Mouse (Mus musculus): ENCODE results near the gene Usp16.

- TF ChIP-seq CTCF (IDR thresholded peaks at IDR 0.05; ENCODE audit: extremely low read depth, insufficient read depth, insufficient read length, insufficient replicate concordance): no peak
- no peak for TF ChIP-seq POLR2A (IDR thresholded peaks at IDR 0.05; ENCODE audit: low read depth, low read length)
Measured at GRCm38 (mm10) chr16:87443245-87443644, 11.3 kb upstream of the Usp16 start.

Measured in spleen, adult 2 months (tissue).